Mouse (Mus musculus) CH12.LX (cell line): Measurements from ENCODE around the gene Drd1.

ENCODE experiments used
- CTCF ChIP-seq, 2 experiments: IDR thresholded peaks in 1 of 2; conservative IDR thresholded peaks in 1 of 2; 2 replicates each; pipeline ENCODE4 v1.5.1; 2011 to 2012; ENCODE audit warnings: low read depth in 2 of 2, low read length in 2 of 2, improper control_type of control experiment in 1 of 2, inconsistent platforms in 1 of 2, mild to moderate bottlenecking in 1 of 2, moderate library complexity in 1 of 2
- KAT2A ChIP-seq: IDR thresholded peaks from 2 replicates; pipeline ENCODE4 v1.6.1; 2012; ENCODE audit warnings: low read length, improper control_type of control experiment, inconsistent platforms; ENCODE audit not compliant: insufficient replicate concordance
- SIN3A ChIP-seq: IDR thresholded peaks from 2 replicates; pipeline ENCODE4 v1.6.1; 2012; ENCODE audit warnings: low read length, improper control_type of control experiment, inconsistent platforms
- USF1 ChIP-seq: IDR thresholded peaks from 2 replicates; pipeline ENCODE4 v1.6.1; 2014; ENCODE audit warnings: low read depth, mild to moderate bottlenecking, inconsistent platforms, low read length, improper control_type of control experiment
- ZC3H11A ChIP-seq: IDR thresholded peaks from 2 replicates; pipeline ENCODE4 v1.6.1; 2012; ENCODE audit warnings: low read depth, mild to moderate bottlenecking, inconsistent platforms, low read length, improper control_type of control experiment
- ZNF384 ChIP-seq: IDR thresholded peaks from 2 replicates; pipeline ENCODE4 v1.6.1; 2012; ENCODE audit warnings: low read depth, low read length, improper control_type of control experiment, inconsistent platforms

DNA sequence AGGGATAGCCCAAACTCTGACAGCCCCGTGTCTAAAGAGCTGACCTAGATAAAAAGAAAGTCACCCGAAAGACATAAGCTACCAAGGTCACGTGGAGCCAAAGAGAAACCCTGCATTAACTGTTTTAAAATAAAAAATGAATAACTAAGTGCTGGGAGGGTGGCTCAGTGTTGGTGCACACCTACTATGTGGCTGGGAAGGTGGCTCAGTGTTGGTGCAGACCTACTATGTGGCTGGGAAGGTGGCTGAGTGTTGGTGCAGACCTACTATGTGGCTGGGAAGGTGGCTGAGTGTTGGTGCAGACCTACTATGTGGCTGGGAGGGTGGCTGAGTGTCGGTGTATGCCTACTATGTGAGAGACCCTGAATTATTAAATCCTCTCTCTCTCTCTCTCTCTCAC is 21.9 kb downstream of the Drd1 start:
- TF ChIP-seq ZC3H11A (no peak), CTCF (conservative IDR thresholded peaks at IDR 0.05 in 1 of 2, IDR thresholded peaks at IDR 0.05 in 1 of 2; ENCODE audit: low read depth in 2 of 2, low read length in 2 of 2) (no peak), ZNF384 (no peak), USF1 (no peak), KAT2A (no peak), SIN3A (no peak)
